Comparison of ENCODE assay signal across 19 mouse cellular contexts in genomic region chr3:29222414-29222813, GRCm38 (mm10).
DNase-seq lines count a peak whose midpoint lies in the region; ATAC-seq and TF ChIP-seq lines count a peak whose summit lies in the region.
"Had no signal": no experiment of that assay in that cellular context is flagged by ENCODE, and none has a peak within 500 bp of the region (broad histone marks: within the 10 kb centered on the region; RNA-seq: fewer than 3 reads in every experiment).

No protein-coding gene starts in this region.

- H3K36me3 ChIP-seq in forebrain, postnatal 0 days (ENCODE audit: insufficient read depth): no peaks in the 10 kb centered on the region
- H3K36me3 ChIP-seq in forebrain, embryonic 14.5 days (ENCODE audit: control insufficient read depth, insufficient read depth, low read length): no peaks in the 10 kb centered on the region
- H3K36me3 ChIP-seq: G1E had no signal

- DNase-seq in forebrain, postnatal 0 days: no peak
- no peak for DNase-seq in forebrain, embryonic 14.5 days (ENCODE audit: low spot score)
- no peak for DNase-seq in frontal cortex, postnatal 25 days (ENCODE audit: low spot score in 2 of 2)
- DNase-seq: adrenal gland, adult 2 months; adrenal gland, adult 8-10 months; adrenal gland, postnatal 10 days; adrenal gland, postnatal 14 days; adrenal gland, postnatal 25 days; adrenal gland, postnatal 36 days; B cell, adult 2 months; cerebellum, adult 11 months; cerebellum, adult 11-12 months; cerebellum, adult 18-20 months had no signal

- no peak overlapping the region for H3K4me3 ChIP-seq in forebrain, postnatal 0 days (ENCODE audit: low read depth, low read length)
- no peak overlapping the region for H3K4me3 ChIP-seq in forebrain, embryonic 14.5 days (ENCODE audit: low read depth, low read length)

- H3K27me3 ChIP-seq in forebrain, postnatal 0 days (ENCODE audit: insufficient read depth, low read length): no peaks in the 10 kb centered on the region
- H3K27me3 ChIP-seq in forebrain, embryonic 14.5 days (replicated peaks; ENCODE audit: control insufficient read depth, insufficient read depth, low read length): no peaks in the 10 kb centered on the region
- H3K27me3 ChIP-seq: CH12.LX had no signal

- H3K9ac ChIP-seq in forebrain, postnatal 0 days: no peak overlapping the region
- no peak overlapping the region for H3K9ac ChIP-seq in forebrain, embryonic 14.5 days (ENCODE audit: low read length)

- no peak overlapping the region for H3K4me2 ChIP-seq in forebrain, postnatal 0 days (ENCODE audit: low read depth)
- H3K4me2 ChIP-seq in forebrain, embryonic 14.5 days (ENCODE audit: low read length): no peak overlapping the region

- no peak for TF ChIP-seq CTCF in forebrain, postnatal 0 days (IDR thresholded peaks at IDR 0.05; ENCODE audit: low read depth)

- ATAC-seq in forebrain, postnatal 0 days: peak; percentile 56
- no peak for ATAC-seq in forebrain, embryonic 14.5 days
- peak; percentile 64 for ATAC-seq in frontal cortex, adult (ENCODE audit: low TSS enrichment)
- ATAC-seq: activated CD4-positive, CD25-positive, alpha-beta regulatory T cell, adult 4 months; CD4-positive, CD25-positive, alpha-beta regulatory T cell, adult 4 months; Patski had no signal

- no peaks in the 10 kb centered on the region for H3K9me3 ChIP-seq in forebrain, postnatal 0 days (ENCODE audit: low read length)
- no peaks in the 10 kb centered on the region for H3K9me3 ChIP-seq in forebrain, embryonic 14.5 days (replicated peaks; ENCODE audit: control insufficient read depth, low read length)
- H3K9me3 ChIP-seq: G1E had no signal

- H3K27ac ChIP-seq in forebrain, postnatal 0 days (ENCODE audit: low read depth, low read length): no peak overlapping the region
- H3K27ac ChIP-seq in forebrain, embryonic 14.5 days (ENCODE audit: low read depth, low read length): no peak overlapping the region

- 70% methylated on average over 2 of the region's 2 CpGs for WGBS in forebrain, postnatal 0 days
- 87% methylated on average over 2 of the region's 2 CpGs for WGBS in forebrain, embryonic 14.5 days

- H3K4me1 ChIP-seq in forebrain, postnatal 0 days (ENCODE audit: insufficient read depth): no peaks in the 10 kb centered on the region
- no peaks in the 10 kb centered on the region for H3K4me1 ChIP-seq in forebrain, embryonic 14.5 days (ENCODE audit: control insufficient read depth, insufficient read depth, low read length)
